Mouse (Mus musculus): Measurements from ENCODE around the gene E2f2.

DNA sequence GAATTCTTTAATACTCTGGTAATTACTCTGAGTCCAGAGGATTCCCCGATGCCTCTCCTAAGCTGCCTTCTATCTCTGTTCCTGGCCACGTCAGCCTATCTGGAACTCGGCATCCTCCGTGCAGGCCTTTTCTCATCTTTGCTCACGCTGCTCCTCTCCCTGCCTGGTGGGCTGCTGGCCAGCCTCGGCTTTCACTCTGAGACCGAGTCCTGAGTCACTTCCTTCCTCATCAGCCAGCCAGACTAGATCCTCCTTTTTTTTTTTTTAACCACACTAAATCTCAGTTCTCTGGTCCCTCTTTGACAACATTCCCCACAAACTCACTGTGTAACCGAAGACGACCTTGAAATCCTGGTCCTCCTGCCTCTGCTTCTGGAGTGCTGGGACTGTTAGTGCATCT, 13.2 kb downstream of the E2f2 start:
- TF ChIP-seq POLR2A (IDR thresholded peaks at IDR 0.05; ENCODE audit: borderline replicate concordance, extremely low read depth, insufficient read depth, insufficient read length, poor library complexity, severe bottlenecking) (no peak), CTCF (IDR thresholded peaks at IDR 0.05; ENCODE audit: borderline replicate concordance, extremely low read depth, insufficient read depth, insufficient read length) (no peak)

All from brain, embryonic 14.5 days (tissue).